Mouse (Mus musculus) layer of hippocampus, adult 8-10 months (tissue): Measurements from ENCODE around the gene Diexf. TPM values are rescaled to one million over a fixed set of nuclear protein-coding genes. Genes with fewer than 3 reads are reported as not detected.

Source experiments
- DNase-seq, 2 experiments: peaks; one replicate each; pipeline ENCODE4 v3.0.0; 2022; ENCODE audit warnings: low spot score in 2 of 2
- total RNA-seq, 4 experiments: library from RNA; stranded (reverse); gene quantifications; 2 replicates each; pipeline ENCODE4 v1.2.4; 2022

Diexf gene
- 10 to 100 TPM; 24.8 to 36.4 (median 30.2) TPM for total RNA-seq

DNA sequence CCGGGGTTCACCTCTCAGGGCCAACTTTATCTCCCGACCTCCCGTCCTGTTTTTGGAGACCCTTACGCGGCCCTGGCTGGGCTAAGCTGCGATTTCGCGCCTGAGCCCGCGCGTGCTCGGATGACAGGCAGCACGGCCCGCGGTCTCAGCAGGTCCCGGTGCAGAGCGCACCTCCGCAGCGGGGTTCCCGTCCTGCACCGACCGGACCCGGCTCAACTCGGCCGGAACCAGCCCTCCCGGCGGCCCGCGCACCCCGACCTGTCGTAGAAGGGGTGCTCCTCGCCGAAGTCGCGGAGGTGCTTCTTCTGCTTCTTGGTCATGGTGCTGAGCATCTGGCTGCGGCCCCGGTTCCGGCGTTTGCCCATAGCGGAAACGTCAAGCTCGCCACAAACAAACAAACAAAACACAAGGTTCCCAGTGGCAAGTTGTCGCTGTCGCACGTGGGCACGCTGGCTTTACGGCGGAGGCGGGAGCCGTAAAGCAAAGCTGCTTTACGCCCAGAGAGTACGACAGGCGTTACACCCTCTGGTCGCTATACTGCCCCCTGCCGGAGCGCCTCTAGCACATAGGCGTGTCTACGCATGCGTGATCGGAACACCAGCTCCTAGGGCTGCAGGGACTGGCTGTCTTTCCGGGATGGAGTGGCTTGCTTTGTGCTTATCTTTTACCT is at the start of gene Diexf:
Gene Diexf (minus strand): TSS at position 487 of the 670 bp plus-strand sequence.
- peak; percentile 93 to 97 for DNase-seq

DNA sequence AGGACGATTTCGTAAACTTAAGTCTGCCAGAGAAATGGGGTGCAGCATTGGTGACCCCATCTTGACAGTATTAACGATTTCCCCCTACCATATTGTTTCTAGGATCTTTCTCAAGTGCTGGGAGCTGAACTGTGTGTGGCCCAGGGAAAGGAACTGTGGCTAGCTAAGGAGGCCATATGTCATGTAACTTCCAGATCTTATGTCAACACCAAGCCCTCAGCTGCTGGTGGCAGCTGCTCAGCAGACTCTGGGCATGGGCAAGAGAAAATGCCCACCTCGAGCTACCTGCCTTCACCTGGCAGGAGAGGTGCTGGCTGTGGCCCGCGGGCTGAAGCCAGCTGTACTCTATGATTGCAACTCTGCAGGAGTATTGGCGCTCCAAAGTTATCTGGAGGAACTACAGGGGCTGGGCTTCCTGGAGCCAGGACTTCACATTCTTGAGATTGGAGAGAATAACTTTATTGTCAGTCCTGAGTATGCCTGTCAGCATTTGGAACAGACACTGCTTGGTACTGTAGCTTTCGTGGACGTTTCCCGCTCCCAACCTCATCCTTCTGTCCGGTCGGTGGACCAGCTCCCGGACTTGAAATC is 44.2 kb upstream of the Diexf start:
- no peak for DNase-seq

DNA sequence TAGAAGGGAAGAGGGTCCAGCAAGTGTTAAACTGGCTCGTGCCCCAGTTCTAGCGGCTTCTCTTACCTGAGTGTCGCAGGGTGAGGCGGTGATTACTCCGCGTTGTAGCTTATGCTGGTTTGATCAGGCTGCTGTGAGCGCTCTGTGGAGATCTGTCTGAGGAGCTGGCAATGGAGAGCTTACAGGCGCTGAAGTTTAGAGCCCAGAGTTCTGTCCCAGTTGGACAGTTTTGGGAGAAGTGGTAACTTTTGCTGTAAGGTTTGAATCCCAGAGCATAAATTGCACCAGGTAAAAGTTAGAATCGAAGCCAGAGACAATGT is 43.7 kb upstream of the Diexf start:
- DNase-seq: no peak

DNA sequence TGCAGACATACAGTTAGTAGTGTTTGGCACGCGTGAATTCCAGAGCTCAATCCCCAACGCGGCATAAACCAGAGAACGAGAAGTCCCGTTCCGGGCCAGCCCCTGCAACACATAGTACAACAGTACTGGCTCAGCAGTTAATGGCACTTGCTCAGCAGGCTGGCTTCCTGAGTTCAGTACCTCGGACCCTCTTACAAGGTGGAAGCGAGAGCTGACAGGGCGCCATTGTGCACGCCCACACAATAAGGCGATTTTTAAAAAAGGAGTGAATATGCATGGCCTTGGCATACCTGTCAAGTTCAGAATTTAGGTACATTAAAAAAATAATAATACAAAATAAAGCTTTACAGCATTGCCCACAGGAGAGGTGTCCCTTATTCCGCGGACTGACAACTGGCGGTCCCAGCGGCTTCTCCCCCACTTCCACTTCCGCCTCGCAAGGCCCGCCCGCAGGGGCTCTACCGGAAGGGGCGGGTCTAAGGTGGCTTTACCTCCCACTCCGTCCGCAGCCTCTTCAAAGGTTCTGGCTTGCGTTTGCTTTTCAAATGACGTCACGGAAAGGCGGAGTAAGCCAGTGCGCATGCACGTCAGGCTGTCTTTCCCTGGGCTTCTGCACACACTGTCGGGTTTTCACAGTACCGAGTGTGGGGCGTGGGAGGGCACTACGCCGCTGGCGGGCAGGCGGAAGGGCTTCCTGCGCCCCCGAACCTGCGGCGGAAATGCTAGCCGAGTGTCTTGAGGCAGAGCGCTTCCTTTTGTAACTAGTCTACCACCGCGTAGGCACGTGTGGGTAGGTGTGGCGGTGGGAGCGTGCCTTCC is 43.1 kb upstream of the Diexf start:
- DNase-seq: peak; percentile 96

DNA sequence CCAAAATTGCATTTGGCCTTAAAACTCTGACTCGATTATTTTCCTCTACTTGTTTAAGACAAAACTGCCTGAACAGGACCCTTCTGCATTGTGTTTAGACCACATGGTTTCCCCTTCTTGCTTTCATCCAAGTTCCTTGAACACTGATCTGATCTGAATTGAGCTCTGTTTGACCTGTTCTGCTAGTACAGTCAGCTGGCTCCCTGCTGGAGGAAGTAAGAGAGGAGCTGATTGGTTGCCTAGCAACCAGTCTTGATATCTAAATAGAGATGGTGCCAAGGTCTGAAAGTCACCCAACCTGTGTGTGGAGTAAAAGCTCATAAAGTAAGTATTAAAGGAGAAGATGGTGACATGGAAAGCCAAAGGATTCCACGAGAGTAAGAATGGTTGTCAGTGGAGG is 39.8 kb upstream of the Diexf start:
- no peak for DNase-seq

DNA sequence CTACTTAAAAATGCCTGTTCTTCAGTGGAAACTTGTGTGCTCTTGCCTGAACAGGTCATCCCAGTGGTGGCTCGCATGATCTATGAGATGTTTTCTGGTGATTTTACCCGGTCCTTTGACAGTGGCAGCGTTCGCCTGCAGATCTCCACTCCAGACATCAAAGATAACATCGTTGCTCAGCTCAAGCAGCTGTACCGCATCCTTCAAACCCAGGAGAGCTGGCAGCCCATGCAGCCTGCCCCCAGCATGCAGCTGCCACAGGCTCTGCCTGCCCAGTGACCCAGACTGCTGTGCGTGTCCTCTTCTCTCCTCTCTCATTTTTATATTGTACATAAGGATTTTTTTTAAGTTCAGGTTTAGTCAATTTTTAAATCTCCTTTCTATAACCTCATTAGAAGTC is 39.2 kb upstream of the Diexf start:
- DNase-seq: no peak

DNA sequence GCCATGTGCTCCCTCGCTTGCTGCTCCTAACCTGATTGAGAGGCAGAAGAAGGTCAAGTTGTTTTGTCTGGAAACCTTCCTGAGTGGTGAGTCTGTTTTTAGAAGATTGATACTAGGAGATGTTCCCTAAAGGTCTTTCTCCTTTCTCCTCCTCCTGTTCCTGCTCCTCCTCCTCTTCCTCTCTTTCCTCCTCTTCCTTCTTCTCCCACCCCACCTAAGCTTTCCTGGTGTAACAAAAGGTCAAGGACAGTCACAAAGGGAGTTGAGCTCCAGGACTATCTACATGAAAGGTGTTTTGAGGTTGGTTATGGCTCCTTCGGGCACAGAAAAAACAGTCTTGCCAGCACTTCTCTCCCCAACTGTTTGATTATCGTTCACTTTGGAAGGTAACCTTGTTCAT is 37.7 kb upstream of the Diexf start, which contains the start of gene A130010J15Rik:
Gene A130010J15Rik (plus strand): TSS at position 301 of the 400 bp plus-strand sequence.
- DNase-seq: no peak

DNA sequence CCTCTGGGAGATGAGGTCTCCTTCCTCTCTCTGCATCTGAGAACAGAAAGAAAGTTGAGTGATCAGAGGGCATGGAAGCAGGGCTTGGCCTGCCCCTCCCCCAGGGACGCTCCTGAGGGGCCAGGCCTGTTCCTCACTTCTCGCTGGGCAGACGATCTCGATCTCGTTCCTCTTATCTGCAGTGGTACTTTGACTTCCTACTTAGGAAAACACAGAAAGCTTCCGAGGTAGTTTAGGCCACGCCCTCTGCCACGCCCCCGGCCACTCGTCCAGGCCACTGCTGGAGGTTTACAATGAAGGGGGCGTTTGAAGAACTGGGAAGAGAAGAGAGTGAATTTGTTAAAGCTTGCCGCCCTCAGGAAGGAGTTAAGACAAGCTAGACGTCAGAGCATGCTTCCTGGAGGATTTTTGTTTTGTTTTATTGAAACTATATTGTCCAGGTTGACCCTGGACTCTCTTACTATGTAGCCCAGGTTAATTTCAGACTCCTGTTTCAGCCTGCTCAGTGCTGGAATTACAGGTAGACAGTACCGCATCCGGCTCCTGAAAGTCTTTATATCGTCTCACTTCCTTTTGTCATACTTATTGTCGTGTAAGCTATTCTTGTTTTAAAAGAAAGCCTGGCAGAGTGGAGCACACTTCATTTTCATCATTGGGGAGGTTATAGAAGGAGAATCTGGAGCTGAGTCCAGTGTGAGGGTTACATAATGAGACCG is 30.4 kb upstream of the Diexf start:
- DNase-seq: no peak

DNA sequence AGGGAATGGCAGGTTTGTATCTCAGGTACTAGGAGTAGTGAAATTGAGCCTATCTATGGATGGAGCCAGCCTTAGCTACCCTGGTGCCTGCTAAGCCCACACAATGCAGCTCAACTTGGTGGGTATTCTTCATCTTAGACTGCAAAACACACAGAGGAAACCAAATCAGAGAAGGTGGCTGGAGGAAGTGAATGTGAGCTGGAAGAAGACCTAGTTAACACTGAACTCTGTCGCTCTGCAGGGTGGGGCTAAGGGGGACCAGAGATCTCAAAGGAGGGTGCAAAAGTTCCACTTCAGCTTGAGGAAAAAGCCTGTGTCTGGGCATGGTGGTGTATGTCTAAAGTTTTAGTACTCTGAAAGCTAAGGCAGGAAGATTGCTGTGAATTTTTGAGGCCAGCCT is 29.5 kb upstream of the Diexf start:
- DNase-seq: no peak

DNA sequence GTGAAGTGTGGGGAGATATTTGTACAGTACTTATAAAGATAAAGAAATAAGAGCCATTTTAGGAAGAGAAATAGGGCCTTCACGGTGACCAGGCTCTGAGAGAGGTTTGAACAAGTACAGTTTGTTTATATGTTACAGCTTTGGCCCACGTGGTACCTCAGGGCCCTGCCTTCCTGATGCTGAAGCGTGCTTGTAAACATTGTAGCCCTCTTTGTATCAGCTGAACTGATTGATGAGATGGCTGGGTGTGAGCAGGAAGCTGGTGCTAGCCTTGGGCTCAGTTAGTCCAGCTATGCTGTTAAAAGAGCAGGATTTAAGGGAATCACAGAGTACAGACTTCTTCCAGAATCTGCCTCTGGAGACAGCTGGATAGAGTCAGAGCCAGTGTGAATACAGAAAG is 29.1 kb upstream of the Diexf start:
- DNase-seq: no peak

DNA sequence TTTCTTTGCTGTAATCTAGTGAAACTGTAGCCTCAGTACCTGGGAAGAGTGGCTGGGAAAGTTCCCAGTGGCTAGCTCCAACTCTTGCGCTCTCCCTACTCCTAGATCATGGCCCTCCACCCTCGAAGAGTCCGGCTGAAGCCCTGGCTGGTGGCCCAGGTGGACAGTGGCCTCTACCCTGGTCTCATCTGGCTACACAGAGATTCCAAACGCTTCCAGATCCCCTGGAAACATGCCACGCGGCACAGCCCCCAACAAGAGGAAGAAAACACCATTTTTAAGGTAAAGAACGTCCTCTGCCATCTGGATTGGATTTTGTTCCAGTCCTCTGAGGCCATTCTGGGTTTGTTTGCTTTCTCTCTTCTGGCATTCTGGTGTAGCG is 27.0 kb upstream of the Diexf start:
- no peak for DNase-seq

DNA sequence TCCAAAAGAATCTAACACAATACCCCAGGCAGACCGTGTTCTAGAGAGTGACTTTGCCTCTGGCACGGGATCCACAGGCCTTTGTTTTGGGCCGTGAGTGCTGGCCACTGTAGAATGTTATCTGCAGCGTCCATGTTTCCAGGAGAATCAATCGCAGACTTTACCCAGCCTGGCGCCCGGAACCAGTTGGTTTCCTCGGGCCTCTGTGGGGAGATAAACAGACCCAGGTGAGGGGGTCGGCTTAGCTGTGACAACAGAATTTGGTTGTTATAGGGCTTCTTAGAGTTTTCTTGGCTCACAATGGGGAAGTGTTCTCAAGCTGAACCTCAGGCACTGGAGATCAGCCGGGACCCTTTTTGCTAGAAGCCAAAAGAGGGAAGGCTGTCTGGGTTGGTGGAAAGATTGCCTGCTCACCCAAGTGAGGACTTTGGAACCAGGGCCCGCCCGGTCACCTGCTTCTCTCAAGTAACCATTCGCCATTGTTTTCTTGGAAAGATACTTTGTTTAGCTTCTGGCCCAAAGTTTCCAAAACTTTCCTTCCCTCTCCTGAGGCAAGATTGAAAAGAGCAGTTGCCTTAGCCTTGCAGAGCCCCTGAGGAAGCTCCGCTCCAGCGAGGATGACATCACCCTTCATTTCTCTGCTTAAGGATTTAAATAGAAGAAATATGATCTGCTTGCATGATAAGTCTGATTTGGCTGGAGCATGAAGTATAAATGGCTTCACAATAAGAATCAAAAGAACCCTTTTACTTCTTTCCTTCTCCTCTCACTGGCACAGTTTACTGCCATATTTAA is 26.4 kb upstream of the Diexf start:
- no peak for DNase-seq

DNA sequence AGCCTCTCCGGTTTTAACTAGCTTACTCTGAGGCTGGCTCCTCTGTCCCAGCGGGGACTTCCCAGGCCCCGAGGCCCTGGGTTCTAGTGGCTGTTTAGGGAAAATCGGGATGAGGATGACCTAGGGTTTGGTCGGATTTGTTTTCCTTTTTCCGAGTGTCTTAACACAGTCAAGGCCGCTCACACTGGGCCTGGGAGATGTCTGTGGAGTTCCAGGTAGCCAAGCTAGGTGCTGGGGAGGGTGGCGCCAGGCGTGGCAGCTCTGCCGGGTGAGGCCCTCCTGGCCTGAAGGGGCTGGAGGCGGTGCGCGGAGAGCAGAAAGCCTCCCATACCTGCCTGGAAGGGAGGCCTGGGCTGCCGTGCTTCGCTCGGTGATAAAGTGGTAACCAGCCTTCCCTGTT is 23.5 kb upstream of the Diexf start:
- no peak for DNase-seq

DNA sequence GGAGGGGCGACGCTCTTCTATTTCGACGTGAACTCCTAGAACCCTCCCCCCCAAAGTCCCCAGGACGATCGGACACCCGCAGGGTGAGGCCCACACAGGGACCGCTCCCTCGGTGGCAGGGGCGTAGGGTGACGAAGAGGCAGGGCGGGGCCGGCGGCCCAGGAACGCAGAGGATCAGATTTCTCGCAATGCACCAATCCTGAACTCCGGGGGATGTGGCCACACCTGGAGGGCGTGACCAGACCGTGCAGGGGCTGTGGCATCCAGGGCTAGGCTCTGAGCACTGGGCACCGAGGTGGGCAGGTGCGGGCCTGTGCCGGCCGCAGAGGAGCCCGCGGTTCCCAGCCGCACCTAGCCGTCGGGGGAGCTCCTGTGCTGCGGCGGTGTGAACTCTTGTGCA is 22.8 kb upstream of the Diexf start, which contains the start of gene Irf6:
Gene Irf6 (plus strand): TSS at position 240 of the 400 bp plus-strand sequence.
- no peak for DNase-seq

DNA sequence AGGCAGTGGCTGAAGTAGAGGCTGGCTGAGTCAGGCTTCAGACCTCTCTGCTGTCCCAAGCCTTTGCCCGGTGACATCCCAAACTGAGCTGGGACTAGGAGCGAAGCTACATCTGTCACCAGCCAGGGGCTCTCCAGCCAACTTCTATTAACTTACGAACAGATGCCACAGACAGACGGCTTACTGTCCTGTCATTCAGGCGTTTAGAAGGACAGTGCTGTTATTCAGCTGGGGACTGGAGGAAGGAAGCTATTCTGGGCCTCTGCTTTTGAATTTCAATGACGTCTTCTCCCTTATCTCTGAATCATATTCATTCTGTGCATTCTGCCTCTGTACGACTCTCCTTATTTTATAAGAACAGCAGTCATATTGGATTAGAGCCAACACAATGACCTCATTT is 21.1 kb upstream of the Diexf start:
- DNase-seq: peak in 1 of 2 experiments; percentile 25

DNA sequence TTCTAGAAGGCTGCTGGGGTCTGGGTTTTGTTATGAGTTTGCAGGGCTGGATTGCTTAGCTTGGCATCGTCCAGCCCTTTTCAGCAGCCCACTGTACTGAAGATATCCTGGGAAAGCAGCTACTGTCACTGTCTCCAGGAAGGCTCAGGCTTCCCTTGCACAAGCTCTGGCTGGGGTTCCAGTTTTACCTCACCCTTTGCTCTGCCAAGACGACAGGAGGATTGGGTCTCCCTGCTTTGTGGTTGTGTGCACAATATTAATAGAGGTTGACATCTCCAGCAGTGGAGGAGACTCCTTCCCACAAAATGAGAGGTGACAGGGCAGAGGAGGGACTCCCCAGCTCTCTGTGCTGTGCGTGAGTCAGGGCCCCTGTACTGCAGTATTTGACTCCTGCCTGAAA is 19.2 kb upstream of the Diexf start:
- DNase-seq: no peak

DNA sequence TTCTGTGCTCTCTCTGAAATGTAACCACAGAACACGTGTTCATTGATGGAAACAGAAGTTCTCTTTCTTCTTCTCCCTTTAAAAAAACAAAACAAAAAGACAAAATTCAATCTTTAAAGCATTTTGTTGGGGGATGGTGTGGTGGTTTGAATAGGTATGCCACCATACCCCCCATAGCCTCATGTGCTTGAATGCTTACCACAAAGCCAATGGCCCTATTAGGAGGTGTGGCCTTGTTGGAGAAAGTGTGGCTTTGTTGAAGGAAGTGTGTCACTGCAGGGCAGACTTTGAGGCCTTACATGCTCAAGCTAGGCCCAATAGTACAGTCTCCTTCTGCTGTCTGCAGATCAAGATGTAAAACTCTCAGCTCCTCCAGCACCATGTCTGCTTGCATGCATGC is 16.3 kb upstream of the Diexf start:
- DNase-seq: no peak

DNA sequence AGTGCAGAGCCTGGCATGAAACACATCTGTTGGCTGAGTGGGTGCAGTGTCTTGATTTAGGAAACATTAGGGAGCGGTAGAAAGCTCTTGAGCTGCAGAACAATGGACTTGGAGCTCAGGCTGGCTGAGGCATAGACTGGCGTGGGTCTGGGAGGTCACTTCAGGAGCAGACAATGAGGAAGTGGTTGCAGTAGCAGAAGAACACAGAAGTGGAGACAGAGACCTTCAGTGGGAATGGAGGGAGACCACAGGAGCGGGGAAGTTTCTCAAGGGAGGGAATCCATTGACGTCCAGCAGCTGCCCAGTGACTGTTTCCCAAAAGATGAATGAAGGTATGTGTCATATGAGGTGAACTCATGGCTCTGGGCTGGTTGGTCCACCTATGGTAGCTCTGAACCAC is 15.0 kb upstream of the Diexf start:
- no peak for DNase-seq

DNA sequence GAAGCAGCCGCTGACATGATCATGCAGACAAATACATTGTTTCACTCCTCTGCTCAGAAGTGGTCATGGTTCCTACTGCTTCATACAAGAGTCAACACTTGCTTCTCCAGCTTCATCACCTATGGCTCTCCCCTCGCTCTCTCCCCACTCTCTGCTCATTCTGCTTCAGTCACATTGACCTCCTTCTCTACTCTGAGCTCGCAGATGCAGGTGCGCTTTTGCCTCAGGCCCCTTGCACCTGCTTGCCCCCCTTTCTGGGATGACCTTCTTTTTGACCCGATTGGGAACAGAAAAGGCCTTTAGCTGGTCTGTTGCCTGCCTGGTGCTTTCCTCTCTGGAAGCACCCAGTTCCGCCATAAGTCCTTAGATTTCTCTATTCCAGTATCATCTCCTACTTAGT is 14.4 kb upstream of the Diexf start:
- DNase-seq: no peak

DNA sequence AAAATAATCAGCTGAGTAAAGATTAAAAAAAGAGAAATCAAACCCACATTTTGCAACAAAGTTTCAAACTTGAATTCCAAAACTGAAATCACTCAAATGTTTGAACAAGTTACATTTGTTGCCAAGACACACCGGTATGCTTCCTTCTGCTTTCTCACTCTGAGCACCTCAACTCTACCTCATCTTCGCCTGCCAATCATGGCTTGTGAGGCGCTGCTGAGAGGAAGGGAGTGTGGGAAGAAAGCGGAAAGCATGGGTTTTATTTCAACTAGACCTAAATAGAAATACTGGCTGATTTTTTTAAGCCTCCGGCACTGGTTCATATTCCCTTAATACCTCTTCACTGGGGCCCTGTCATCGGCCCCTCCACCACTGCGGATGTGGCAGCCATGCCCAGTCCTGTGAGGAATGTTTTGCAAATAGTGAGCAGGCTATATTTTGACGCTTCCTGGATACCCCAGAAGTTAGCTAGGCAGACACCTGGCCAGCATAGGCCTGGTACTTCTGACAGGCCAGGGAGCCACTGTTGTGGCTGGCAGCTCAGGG is 12.5 kb upstream of the Diexf start:
- DNase-seq: no peak

DNA sequence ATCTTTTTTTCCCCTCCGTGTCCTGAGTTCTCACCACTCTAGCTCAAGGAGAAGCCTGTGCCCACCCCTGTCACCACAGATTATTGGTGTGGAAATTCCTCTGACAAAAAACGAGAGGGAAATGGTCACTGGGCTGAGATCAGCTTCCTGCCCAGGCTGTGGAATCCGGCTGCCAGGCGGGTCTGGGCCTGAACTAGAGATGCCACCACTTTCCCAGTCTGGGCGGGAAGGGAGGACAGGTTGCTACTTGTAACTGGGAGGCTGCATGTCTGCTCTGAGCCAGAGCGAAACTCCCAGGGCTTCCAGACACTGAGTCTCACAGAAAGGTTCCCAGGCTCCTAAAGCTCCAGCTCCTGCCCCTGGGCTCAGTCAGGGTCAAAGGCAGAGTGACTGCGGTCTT is 11.0 kb upstream of the Diexf start:
- no peak for DNase-seq
